Mouse (Mus musculus) WW6 (cell line): ENCODE results near the gene Crybb1.

Source experiments
- DNase-seq: peaks from one replicate; pipeline ENCODE4 v3.0.0-alpha.2; 2013; ENCODE audit warnings: low read depth, low spot score

Gene Crybb1

GRCm38 (mm10) chr5:112286608-112286983 is 31.0 kb downstream of the Crybb1 start:
- DNase-seq = no peak

DNA sequence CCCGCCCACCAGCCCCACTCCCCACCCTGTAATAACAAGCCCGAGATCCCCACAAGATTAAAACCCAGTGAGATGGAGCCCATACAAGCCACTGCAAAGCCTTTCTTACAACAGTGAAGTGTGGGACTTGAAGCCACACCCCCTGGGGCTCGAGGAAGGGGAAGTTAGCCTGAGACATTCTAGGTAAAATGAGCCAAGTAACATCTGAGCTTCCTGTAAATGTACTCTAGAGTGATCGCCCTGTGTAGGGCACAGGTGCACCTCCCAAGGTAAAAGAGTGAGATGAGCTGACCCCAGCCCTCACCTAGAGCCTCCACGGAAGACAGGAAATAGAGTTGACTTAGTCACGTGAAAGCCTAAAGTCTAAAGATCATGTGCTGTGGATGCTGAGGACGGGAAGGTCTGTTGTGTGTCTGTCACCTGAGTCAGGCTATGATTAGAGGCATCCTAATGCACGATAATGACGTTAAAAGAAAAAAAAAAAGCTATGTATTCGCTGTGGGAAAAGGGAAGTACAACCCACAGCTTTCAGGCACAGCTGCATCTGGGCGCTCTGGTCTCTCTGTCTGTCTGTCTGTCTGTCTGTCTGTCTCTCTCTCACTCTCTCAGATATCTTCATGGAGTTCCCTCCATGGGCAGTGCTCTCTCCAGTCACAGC is 31.5 kb downstream of the Crybb1 start:
- DNase-seq = no peak

- DNase-seq = no peak
Measured at GRCm38 (mm10) chr5:112287652-112288051, 32.0 kb downstream of the Crybb1 start.

- no peak for DNase-seq
Measured at GRCm38 (mm10) chr5:112288193-112289141, 32.9 kb downstream of the Crybb1 start.

GRCm38 (mm10) chr5:112289236-112289635 is 33.6 kb downstream of the Crybb1 start:
- no peak for DNase-seq

GRCm38 (mm10) chr5:112289819-112290535 is 34.4 kb downstream of the Crybb1 start:
- no peak for DNase-seq

DNA sequence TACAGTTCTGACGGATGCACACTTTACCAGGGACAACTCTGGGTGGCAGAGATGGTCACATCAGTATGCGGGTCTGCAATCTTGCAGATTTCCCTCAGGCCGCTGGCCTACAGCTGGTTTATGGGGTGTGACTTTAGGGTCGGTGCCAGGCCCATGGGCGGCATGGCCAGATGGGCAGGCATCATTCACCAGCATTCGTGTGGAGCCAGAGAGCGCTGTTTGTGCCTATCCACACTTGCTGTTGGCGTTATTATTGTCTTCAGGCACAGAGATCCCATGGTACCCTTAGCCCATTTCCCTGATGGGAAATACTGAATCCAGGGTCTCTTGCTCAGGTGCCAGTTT is 34.9 kb downstream of the Crybb1 start:
- no peak for DNase-seq

GRCm38 (mm10) chr5:112291866-112292265 is 36.3 kb downstream of the Crybb1 start:
- no peak for DNase-seq

GRCm38 (mm10) chr5:112292343-112292980 is 36.8 kb downstream of the Crybb1 start:
- DNase-seq = no peak

- no peak for DNase-seq
Measured at GRCm38 (mm10) chr5:112293800-112294199, 38.2 kb downstream of the Crybb1 start.

GRCm38 (mm10) chr5:112294696-112295095 is 39.1 kb downstream of the Crybb1 start:
- DNase-seq = no peak

GRCm38 (mm10) chr5:112295162-112295561 is 39.5 kb downstream of the Crybb1 start:
- DNase-seq = no peak

GRCm38 (mm10) chr5:112295564-112295963 is 39.9 kb downstream of the Crybb1 start:
- DNase-seq = no peak

DNA sequence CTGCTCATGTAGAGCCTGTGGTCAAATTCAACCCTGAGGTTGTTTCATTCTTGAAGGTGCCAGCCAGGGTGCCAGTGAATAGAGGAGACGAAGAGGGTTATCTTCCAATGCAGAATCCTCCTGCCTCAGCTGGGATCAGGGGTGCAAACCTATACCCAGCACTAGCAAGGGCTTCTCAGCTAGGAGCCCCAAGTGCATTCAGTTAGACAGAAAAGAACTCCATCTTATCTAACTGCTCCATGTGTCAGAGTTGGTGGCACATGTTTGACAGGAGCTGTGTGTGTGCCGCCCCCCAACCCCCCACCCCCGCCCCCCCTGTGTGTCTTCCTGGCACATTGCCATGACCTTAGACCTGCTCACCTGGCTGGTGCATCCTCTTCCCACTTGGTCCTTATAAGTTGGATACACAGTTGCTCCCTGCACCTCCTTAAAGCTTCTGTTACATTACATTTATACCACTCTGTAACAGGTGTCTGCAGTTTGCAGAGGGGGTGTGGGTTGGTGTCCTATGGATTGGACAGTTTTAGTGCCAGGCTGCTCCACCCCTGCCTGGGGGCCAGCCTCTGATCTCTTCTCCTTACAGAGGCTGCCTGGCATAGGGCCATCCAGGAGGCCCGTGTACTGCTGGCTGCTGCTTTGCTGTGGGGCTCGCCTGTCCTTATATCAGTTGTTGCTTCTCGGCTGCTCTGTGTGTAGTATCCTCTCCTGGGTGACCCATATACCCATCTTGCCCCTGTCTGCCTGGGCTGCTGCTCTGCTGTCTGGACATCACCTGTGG is 41.0 kb downstream of the Crybb1 start:
- DNase-seq = no peak

DNA sequence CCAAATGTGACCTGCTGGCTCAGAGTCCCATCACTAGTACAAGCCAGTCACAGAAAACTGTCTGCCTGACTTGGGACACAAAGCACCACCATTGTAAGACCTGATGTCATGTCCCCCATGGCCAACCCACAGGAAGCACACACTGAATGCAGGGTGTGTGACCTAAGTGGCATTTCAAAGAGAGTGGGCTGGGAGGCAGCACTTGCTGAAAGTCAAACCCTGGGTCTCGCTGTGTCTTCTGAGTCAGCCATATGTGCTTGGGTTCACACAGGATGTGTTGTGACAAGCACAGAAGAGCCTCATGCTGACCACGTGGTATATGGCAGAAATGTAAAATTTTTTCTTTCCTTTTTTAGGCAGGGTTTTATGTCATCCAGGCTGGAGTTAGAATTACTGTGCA is 41.6 kb downstream of the Crybb1 start:
- DNase-seq = no peak

DNA sequence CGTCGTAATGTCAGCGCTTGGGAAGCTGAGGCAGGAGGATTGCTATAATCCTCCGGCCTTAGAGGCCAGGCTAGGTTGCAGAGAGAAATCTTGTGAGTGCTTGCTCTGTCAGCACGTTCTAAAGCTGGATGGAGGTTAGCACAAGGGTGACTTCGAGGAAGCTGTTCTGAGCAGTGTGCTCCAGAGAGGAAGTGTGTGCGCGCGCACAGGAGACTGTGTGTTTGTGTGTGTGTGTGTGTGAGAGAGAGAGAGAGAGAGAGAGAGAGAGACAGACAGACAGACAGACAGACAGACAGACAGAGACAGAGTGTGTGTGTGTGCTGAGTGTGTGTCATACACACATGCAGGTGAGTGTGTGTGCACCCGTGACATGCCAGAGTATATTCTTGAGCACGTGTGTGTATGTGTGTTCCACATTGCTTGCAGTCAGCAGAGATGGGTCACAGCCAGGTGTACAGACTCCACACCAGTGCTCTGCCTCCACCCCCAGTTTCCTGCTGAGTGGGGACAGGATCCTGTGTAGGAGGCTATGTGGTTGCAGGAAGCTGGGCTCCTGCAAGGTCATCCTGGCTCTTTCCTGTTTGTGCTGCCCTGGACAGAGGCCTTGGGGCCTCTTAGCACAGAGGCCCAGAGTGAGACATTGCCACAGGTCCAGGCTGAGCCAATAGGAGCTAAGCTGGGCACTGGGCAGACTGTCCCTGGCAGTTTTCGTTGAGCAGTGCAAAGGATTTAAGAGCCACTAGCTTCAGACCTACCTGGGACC is 42.8 kb downstream of the Crybb1 start:
- no peak for DNase-seq

- DNase-seq = no peak
Measured at GRCm38 (mm10) chr5:112299399-112299798, 43.8 kb downstream of the Crybb1 start.

DNA sequence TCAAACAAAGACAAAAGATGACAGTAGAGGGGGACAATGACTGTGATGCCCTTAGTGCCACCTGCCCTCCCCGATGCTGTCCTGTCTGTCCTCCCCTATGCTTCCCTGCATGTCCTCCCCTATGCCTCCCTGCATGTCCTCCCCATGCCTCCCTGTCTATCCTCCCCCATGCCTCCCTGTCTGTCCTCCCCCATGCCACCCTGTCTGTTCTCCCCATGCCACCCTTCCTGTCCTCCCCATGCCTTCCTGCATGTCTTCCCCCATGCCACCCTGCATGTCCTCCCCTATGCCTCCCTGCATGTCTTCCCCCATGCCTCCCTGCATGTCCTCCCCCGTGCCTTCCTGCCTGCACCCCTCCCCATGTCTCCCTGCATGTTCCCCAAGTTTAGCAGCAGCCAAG is 44.5 kb downstream of the Crybb1 start:
- no peak for DNase-seq

GRCm38 (mm10) chr5:112300721-112301308 is 45.2 kb downstream of the Crybb1 start:
- DNase-seq = no peak

- no peak for DNase-seq
Measured at GRCm38 (mm10) chr5:112301694-112302093, 46.1 kb downstream of the Crybb1 start.
